Mouse (Mus musculus): ENCODE measurements at regions not wholly inside any gene's neighbourhood (a gene's known extent, or its start where the extent isn't known, plus 50 kb on each side); places are given as distances from the start of the nearest gene placed in this dataset.

- no peak overlapping the region for H3K27ac ChIP-seq
- H3K4me1 ChIP-seq, result no peaks in the 10 kb centered on the region
- WGBS, result 75% methylated on average over 7 of the region's 7 CpGs
- no peak for ATAC-seq (ENCODE audit: borderline replicate concordance, extremely low read depth, low FRiP score, low TSS enrichment)
- H3K36me3 ChIP-seq, result no peaks in the 10 kb centered on the region
- no peak overlapping the region for H3K4me3 ChIP-seq
- no peaks in the 10 kb centered on the region for H3K9me3 ChIP-seq
- no peak overlapping the region for H3K4me2 ChIP-seq
- H3K9ac ChIP-seq, result no peak overlapping the region
- H3K27me3 ChIP-seq, result no peaks in the 10 kb centered on the region
Measured at GRCm38 (mm10) chr13:38878718-38879669, 81.7 kb downstream of the Slc35b3 start.

DNA sequence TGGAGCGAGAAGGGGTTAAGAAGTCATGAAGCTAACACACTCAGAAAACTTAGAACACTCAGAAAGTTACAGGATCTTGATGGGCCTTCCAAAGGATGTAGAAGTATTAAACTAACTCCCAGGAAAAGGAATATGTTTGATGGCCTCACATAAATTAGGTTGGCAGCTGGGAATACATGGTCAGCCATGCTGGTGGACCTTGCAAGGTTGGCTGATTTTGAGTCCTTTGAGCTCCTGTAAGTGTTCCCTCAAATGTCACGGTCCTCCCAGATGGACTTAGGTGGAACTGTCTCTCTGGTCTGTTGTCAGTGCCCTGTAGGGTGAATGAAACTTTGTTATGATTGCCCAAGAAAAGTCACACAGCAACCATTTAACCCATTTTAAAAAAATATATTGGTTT is 84.8 kb downstream of the Slc35b3 start:
- Histone ChIP-seq H3K4me2 (no peak overlapping the region), H3K27ac (no peak overlapping the region), H3K4me1 (no peaks in the 10 kb centered on the region), H3K9me3 (no peaks in the 10 kb centered on the region), H3K9ac (no peak overlapping the region), H3K4me3 (no peak overlapping the region), H3K27me3 (no peaks in the 10 kb centered on the region), H3K36me3 (no peaks in the 10 kb centered on the region)
- 76% methylated on average over 2 of the region's 2 CpGs for WGBS
- ATAC-seq (ENCODE audit: borderline replicate concordance, extremely low read depth, low FRiP score, low TSS enrichment), result no peak

GRCm38 (mm10) chr13:38864002-38864401 is 96.7 kb downstream of the Slc35b3 start:
- H3K4me3 ChIP-seq, result no peak overlapping the region
- no peaks in the 10 kb centered on the region for H3K4me1 ChIP-seq
- ATAC-seq (ENCODE audit: borderline replicate concordance, extremely low read depth, low FRiP score, low TSS enrichment), result no peak
- H3K27ac ChIP-seq, result no peak overlapping the region
- no peak overlapping the region for H3K9ac ChIP-seq
- no peaks in the 10 kb centered on the region for H3K36me3 ChIP-seq
- no peak overlapping the region for H3K4me2 ChIP-seq
- WGBS, result 69% methylated on average over 4 of the region's 4 CpGs
- no peaks in the 10 kb centered on the region for H3K27me3 ChIP-seq
- no peaks in the 10 kb centered on the region for H3K9me3 ChIP-seq

DNA sequence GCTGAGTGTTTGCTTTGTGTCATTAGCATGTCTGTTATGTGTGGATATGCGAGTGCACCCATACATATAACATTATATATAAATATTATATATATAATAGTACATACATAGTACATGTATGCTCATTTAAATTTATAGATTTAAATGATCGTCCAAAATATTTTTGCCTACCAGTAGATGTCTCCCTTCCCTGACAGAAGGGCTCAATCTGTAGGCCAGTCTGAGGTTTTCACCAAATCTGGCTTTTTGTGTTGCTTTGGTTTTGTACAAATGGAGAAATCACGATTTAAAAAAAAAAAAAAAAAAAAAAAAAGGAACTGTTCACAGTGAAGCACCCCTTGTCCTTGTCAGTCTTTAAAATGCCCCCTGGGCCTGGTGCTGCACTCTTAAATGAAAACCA is 104.9 kb downstream of the Slc35b3 start:
- H3K4me1 ChIP-seq, result no peaks in the 10 kb centered on the region
- ATAC-seq (ENCODE audit: borderline replicate concordance, extremely low read depth, low FRiP score, low TSS enrichment), result no peak
- 41% methylated on average over 3 of the region's 3 CpGs for WGBS
- no peak overlapping the region for H3K4me3 ChIP-seq
- H3K27ac ChIP-seq, result no peak overlapping the region
- no peaks in the 10 kb centered on the region for H3K36me3 ChIP-seq
- no peaks in the 10 kb centered on the region for H3K9me3 ChIP-seq
- H3K9ac ChIP-seq, result no peak overlapping the region
- H3K4me2 ChIP-seq, result no peak overlapping the region
- H3K27me3 ChIP-seq, result no peaks in the 10 kb centered on the region

DNA sequence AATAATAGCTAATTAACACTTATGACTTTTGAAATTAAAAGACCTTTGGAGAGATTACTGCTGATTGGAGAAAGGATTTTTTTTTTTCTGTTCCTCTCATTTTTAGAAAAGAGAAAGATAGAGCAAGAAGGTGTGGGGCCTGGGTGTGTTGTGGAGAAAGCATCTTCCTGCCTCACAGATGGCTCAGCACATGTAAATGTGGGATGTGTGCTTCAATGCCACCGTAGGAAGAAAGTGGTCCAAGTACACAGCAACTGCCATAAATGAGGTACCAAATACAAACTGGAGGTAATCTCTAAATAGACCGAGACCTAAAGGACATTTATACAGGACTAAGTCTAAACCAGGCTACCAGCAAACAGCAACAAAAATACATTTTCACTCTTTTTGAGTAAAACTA is 105.7 kb downstream of the Slc35b3 start:
- no peaks in the 10 kb centered on the region for H3K9me3 ChIP-seq
- no peak overlapping the region for H3K4me2 ChIP-seq
- no peak overlapping the region for H3K9ac ChIP-seq
- H3K27ac ChIP-seq, result no peak overlapping the region
- no peak overlapping the region for H3K4me3 ChIP-seq
- no peak for ATAC-seq (ENCODE audit: borderline replicate concordance, extremely low read depth, low FRiP score, low TSS enrichment)
- H3K4me1 ChIP-seq, result no peaks in the 10 kb centered on the region
- H3K36me3 ChIP-seq, result no peaks in the 10 kb centered on the region
- 81% methylated on average over 2 of the region's 2 CpGs for WGBS
- H3K27me3 ChIP-seq, result no peaks in the 10 kb centered on the region

GRCm38 (mm10) chr13:38852868-38853267 is 107.8 kb downstream of the Slc35b3 start:
- no peaks in the 10 kb centered on the region for H3K9me3 ChIP-seq
- H3K4me3 ChIP-seq, result no peak overlapping the region
- H3K4me2 ChIP-seq, result no peak overlapping the region
- ATAC-seq (ENCODE audit: borderline replicate concordance, extremely low read depth, low FRiP score, low TSS enrichment), result no peak
- WGBS, result 44% methylated on average over 9 of the region's 9 CpGs
- H3K4me1 ChIP-seq, result no peaks in the 10 kb centered on the region
- no peaks in the 10 kb centered on the region for H3K36me3 ChIP-seq
- H3K27me3 ChIP-seq, result no peaks in the 10 kb centered on the region
- no peak overlapping the region for H3K9ac ChIP-seq
- no peak overlapping the region for H3K27ac ChIP-seq

DNA sequence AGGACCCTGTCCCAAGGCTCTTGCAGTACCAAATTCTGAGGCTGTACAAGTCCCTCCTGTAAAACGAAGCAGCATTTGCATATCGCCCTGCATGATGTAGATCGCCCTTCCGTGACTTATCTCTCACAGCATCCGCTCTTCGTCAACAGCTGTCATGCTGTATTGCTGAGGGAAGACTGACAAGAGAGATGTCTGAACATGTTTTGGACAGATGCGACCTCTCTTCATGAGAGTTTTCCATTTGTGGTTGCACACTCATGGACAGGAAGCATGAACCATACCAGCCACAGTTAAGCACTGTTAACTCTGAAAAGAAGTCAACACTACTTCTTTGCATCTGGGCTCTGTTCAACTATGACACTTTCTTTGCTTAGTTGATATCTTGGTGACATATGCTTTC is 108.9 kb downstream of the Slc35b3 start:
- Histone ChIP-seq H3K27ac (no peak overlapping the region), H3K9me3 (no peaks in the 10 kb centered on the region), H3K4me2 (no peak overlapping the region), H3K27me3 (no peaks in the 10 kb centered on the region), H3K9ac (no peak overlapping the region), H3K4me1 (no peaks in the 10 kb centered on the region), H3K36me3 (no peaks in the 10 kb centered on the region), H3K4me3 (no peak overlapping the region)
- ATAC-seq (ENCODE audit: borderline replicate concordance, extremely low read depth, low FRiP score, low TSS enrichment), result no peak
- 79% methylated on average over 7 of the region's 7 CpGs for WGBS

GRCm38 (mm10) chr13:38838231-38838630 is 122.4 kb downstream of the Slc35b3 start:
- no peak overlapping the region for H3K4me2 ChIP-seq
- H3K4me3 ChIP-seq, result no peak overlapping the region
- H3K27ac ChIP-seq, result no peak overlapping the region
- no peak overlapping the region for H3K9ac ChIP-seq
- no peaks in the 10 kb centered on the region for H3K36me3 ChIP-seq
- WGBS, result 33% methylated on average over 5 of the region's 5 CpGs
- no peaks in the 10 kb centered on the region for H3K27me3 ChIP-seq
- no peak for ATAC-seq (ENCODE audit: borderline replicate concordance, extremely low read depth, low FRiP score, low TSS enrichment)
- H3K4me1 ChIP-seq, result no peaks in the 10 kb centered on the region
- no peaks in the 10 kb centered on the region for H3K9me3 ChIP-seq

DNA sequence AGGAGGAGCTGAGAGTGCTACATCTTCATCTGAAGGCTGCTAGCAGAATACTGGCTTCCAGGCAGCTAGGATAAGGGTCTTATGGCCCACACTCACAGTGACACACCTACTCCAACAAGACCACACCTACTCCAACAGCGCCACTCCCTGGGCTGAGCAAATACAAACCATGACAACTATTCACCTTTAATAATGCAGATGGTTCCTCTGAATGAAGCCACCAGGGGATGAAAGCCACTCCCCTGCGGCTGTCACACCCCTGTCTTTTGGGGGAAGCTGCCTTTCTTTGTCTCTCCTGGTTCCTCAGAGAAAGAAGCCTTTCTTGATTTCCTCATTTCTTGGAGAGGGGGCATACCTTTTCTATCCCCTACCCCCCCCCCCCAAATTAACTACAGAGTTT is 135.0 kb downstream of the Slc35b3 start:
- no peak for ATAC-seq (ENCODE audit: borderline replicate concordance, extremely low read depth, low FRiP score, low TSS enrichment)
- no peak overlapping the region for H3K4me2 ChIP-seq
- no peaks in the 10 kb centered on the region for H3K27me3 ChIP-seq
- no peak overlapping the region for H3K4me3 ChIP-seq
- WGBS, result 27% methylated on average over 2 of the region's 2 CpGs
- no peaks in the 10 kb centered on the region for H3K9me3 ChIP-seq
- H3K4me1 ChIP-seq, result no peaks in the 10 kb centered on the region
- no peaks in the 10 kb centered on the region for H3K36me3 ChIP-seq
- H3K9ac ChIP-seq, result no peak overlapping the region
- no peak overlapping the region for H3K27ac ChIP-seq

DNA sequence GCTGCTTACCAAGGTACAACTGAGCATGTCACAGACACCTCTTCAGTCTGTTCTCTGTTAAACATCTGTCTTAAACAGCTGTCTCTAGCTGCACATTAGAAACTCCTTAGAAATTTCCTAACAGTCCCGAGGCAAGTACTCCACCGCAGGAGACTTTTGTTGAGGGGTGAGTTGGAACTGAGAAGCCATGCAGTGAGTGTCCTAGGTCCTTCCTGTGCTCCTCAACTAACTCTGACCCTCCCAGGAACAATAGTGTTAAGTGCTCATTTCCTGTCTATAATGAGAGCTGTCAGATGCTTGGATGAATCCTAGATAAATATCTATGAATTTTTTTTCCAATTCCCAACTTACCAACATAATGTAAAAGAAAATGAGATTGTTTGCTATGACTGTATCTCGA is 141.1 kb downstream of the Slc35b3 start:
- no peak overlapping the region for H3K9ac ChIP-seq
- no peak overlapping the region for H3K27ac ChIP-seq
- H3K27me3 ChIP-seq, result no peaks in the 10 kb centered on the region
- no peak overlapping the region for H3K4me3 ChIP-seq
- H3K4me2 ChIP-seq, result no peak overlapping the region
- no peaks in the 10 kb centered on the region for H3K36me3 ChIP-seq
- no peak for ATAC-seq (ENCODE audit: borderline replicate concordance, extremely low read depth, low FRiP score, low TSS enrichment)
- no peaks in the 10 kb centered on the region for H3K4me1 ChIP-seq
- H3K9me3 ChIP-seq, result no peaks in the 10 kb centered on the region
- 61% methylated on average over 3 of the region's 3 CpGs for WGBS

DNA sequence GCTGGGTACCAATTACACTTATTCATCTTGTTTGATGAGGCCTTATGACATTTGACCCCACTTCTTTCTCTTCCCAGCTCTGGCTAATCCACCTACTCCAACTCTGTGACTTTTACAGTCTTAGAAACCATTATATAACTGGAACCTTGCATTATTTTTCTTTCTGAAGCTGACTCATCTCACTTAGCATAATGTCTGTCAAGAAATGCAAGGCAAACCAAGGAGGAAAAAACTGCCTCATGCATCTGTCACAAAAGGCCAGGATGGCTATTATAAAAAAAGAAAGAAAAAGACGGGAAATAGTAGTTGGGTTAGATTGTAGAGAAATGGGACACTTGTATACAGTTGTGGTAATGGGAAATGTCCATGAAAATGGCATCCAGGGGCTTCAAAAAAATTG is 141.9 kb downstream of the Slc35b3 start:
- no peak overlapping the region for H3K9ac ChIP-seq
- no peak overlapping the region for H3K4me3 ChIP-seq
- no peak overlapping the region for H3K4me2 ChIP-seq
- H3K4me1 ChIP-seq, result no peaks in the 10 kb centered on the region
- no peaks in the 10 kb centered on the region for H3K36me3 ChIP-seq
- H3K27ac ChIP-seq, result no peak overlapping the region
- WGBS, result 84% methylated on average over 1 of the region's 1 CpGs
- H3K27me3 ChIP-seq, result no peaks in the 10 kb centered on the region
- H3K9me3 ChIP-seq, result no peaks in the 10 kb centered on the region
- ATAC-seq (ENCODE audit: borderline replicate concordance, extremely low read depth, low FRiP score, low TSS enrichment), result no peak

DNA sequence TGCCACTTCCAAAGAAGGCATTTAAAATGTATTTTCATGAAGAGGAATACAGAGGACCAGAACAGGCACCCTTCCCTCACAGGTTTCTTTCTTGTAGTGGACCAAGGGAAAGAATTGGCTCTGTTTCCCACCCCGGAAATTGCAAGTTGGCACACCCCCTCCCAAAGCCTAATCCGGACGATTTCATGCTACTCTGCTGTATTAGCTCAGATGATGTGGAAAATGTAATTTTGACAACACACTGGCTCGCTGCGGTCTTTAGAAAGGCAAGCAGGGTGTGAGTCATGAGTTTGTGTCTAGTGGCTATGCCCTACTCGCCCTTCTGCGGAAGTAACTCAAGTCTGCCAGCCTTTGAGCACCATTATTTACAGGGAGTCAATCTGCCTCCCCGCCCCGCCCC is 144.4 kb downstream of the Slc35b3 start:
- Histone ChIP-seq H3K4me1 (no peaks in the 10 kb centered on the region), H3K9ac (no peak overlapping the region), H3K36me3 (no peaks in the 10 kb centered on the region), H3K9me3 (no peaks in the 10 kb centered on the region), H3K27ac (no peak overlapping the region), H3K4me3 (no peak overlapping the region), H3K27me3 (no peaks in the 10 kb centered on the region), H3K4me2 (no peak overlapping the region)
- no peak for ATAC-seq (ENCODE audit: borderline replicate concordance, extremely low read depth, low FRiP score, low TSS enrichment)
- 78% methylated on average over 9 of the region's 9 CpGs for WGBS
